Mouse (Mus musculus): ENCODE measurements around the gene Ntmt1. TPM values are rescaled to one million over a fixed set of nuclear protein-coding genes. Genes with fewer than 3 reads are reported as not detected.

Ntmt1 gene
- polyA plus RNA-seq, 1 experiment from 2014 or later, result 108 TPM

DNA sequence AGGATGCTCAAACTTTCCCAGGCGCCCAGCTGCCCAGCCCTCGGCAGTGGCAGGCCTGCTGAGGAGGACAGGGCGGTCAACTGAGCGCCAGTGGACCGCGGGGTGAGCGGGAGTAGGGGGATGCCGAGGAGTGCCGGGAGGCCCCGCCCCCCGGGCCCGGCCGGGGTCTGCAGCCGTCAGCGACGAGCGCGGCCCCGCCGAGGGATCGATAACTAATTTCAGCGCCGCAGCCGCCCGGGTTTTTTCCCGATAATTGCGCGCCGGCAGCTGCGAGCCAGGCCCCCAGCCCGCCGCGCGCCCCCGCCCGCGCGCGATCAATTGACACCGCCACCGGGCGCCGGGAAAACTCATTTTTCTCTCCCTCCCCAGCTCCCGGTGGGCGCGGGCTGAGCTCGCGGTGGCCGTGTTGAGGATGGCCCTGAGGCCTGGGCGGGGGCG, 36.2 kb upstream of the Ntmt1 start:
- Histone ChIP-seq H3K4me1 (replicated peaks) (peaks cover 33% of the 10 kb centered on the region), H3K9ac (replicated peaks) (peak overlapping the region; percentile 71), H3K4me2 (peak overlapping the region; percentile 94), H3K4me3 (replicated peaks) (peak overlapping the region; percentile 51), H3K27ac (peak overlapping the region; percentile 74), H3K27me3 (0 out of 2 replicates have a peak, but pooled peaks cover 7% of the 10 kb centered on the region), H3K36me3 (no peaks in the 10 kb centered on the region), H3K9me3 (no peaks in the 10 kb centered on the region)
- under 1% methylated on average over 50 of the region's 51 CpGs for WGBS
- peak; percentile 42 for ATAC-seq (ENCODE audit: insufficient number of reproducible peaks, insufficient read depth, low FRiP score, low TSS enrichment, low read depth)

DNA sequence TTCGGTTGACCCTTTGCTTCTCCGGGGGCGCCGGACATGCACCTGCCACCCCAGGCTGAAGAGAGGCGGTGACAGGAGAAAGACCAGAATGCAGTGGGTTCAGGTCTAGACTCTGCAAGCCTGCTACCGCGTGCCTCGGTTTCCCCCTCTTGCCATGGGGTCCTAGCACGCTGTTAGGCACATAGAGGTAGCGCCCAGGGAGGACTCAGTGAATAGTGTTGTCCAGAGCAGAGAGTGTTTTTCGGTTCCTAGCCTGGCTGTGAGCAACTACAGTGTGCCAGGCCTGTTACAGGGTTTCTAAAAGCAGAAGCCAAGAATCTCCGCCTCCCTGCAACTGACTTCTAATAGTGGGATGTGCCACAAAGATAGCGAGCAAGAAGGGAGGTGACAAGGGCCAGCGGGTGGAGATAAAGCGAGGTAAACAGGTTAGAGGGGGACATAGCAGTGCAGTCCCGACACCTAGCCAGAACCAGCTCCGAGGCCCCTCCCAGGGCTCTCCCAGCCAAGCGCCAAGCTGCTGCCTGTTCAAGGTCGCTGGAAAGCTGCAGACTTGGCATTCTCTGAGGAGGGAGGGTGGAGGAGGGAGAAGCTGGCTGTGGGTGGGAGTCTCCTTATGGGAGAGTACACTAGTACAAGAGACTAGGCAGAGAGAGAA, 35.7 kb upstream of the Ntmt1 start:
- peak overlapping the region; percentile 94 for H3K4me2 ChIP-seq
- H3K4me1 ChIP-seq (replicated peaks), result peaks cover 33% of the 10 kb centered on the region

DNA sequence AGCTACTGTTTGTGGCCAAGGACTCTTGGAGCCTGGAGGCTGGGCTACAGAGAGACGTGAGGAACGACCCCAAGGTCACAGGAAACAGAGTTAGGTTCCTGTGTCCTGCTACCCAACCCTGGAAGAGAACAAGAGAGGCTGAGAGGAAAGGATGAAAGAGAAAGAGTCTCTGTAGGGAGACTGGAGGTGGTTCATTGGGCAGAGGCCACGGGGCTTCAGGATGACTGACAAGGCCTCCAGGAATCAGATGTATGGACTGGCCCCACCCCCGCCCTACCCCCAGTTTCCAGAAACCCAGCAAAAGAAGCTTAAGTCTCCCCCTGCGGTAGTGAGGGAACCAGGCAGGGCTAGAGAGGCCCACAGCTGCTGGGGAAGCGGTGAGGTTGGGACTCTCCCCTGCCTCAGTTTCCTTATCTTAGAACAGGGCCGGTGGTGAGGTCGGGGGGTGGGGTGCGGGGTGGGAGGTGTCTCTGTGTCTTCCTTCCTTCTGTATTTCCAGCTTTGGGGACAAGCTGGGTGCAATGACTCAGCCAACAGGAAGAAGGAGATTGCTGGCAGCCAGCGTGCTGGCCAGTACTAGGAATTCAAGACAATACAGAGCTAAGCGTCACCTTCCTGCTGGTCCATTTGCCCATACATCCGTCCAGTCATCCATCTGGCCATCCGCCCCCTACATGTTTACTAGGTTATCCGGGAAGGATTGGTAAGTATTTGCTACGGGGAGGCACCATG, 34.9 kb upstream of the Ntmt1 start:
- no peak for ATAC-seq (ENCODE audit: insufficient number of reproducible peaks, insufficient read depth, low FRiP score, low TSS enrichment, low read depth)
- Histone ChIP-seq H3K36me3 (no peaks in the 10 kb centered on the region), H3K27ac (peak overlapping the region; percentile 74; the same call in 1 of the 2 replicates), H3K9me3 (no peaks in the 10 kb centered on the region), H3K4me3 (replicated peaks) (no peak overlapping the region), H3K9ac (replicated peaks) (no peak overlapping the region), H3K4me1 (replicated peaks) (peaks cover 28% of the 10 kb centered on the region), H3K4me2 (peak overlapping the region; percentile 94; the same call in 1 of the 2 replicates), H3K27me3 (0 out of 2 replicates have a peak, but pooled peaks cover 7% of the 10 kb centered on the region)
- WGBS, result 52% methylated on average over 15 of the region's 15 CpGs

More for the DNA sequence above, 35.7 kb upstream of the Ntmt1 start:
- WGBS, result 6% methylated on average over 19 of the region's 19 CpGs
- Histone ChIP-seq H3K27ac (peak overlapping the region; percentile 74), H3K27me3 (0 out of 2 replicates have a peak, but pooled peaks cover 7% of the 10 kb centered on the region), H3K4me3 (replicated peaks) (peak overlapping the region; percentile 51), H3K9ac (replicated peaks) (peak overlapping the region; percentile 71), H3K9me3 (no peaks in the 10 kb centered on the region), H3K36me3 (no peaks in the 10 kb centered on the region)
- ATAC-seq (ENCODE audit: insufficient number of reproducible peaks, insufficient read depth, low FRiP score, low TSS enrichment, low read depth), result peak; percentile 17; the same call in 1 of the 2 replicates

DNA sequence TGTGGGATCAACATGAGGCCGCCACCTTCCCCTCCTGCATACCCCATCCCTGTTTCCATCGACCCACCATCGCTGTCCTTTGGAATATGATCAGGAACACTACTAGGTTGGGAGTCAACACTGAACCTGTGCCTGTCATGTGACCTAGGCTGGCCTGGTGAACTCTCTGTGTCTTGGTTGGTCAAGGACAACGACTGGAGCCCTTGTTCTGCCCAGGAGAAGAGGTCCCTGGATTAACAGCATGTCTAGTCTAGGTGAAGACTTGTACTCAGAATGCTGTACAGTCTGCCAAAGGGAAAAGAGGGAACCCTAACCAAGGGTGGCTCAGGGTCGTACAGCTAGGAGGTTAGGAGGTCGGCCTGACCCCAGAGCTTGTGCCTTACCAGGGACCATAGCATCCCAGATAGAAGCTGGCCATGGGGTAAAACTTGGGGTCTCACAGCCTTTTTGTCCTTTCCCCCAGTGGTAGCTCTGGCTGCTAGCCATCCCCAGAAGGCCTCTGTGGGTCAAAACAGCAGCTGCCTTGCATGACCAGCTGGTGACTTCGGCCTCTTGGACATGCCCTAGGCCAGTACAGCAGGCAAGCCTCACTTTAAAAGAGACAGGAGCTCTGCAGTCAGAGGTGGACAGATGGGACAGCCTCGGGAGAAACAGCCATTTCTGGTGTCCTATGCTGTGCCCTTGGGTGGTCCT, 34.2 kb upstream of the Ntmt1 start:
- Histone ChIP-seq H3K4me3 (replicated peaks) (no peak overlapping the region), H3K4me1 (replicated peaks) (peaks cover 25% of the 10 kb centered on the region), H3K27ac (0 out of 2 replicates have a peak overlapping the region, but pooled peaks have one; percentile 74), H3K36me3 (no peaks in the 10 kb centered on the region), H3K27me3 (0 out of 2 replicates have a peak, but pooled peaks cover 7% of the 10 kb centered on the region), H3K4me2 (no peak overlapping the region), H3K9me3 (no peaks in the 10 kb centered on the region), H3K9ac (replicated peaks) (no peak overlapping the region)
- ATAC-seq (ENCODE audit: insufficient number of reproducible peaks, insufficient read depth, low FRiP score, low TSS enrichment, low read depth), result no peak
- WGBS, result 83% methylated on average over 8 of the region's 8 CpGs

DNA sequence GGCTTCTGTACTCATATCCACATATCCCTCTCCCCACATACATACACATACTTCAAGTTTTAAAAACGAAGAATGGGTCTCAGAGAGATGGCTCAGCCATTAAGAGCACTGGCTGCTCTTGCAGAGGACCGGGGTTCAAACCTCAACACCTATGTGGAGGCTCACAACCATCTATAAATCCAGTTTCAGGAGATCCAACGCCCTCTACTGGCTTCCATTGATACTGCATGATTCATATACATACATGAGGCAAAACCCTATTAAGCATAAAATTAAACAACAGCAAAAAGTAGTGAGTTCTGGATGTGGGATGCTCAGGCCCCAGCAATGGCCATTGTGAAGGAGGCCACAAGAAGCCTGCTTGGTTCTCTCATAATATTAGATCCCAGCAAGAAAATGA, 31.7 kb upstream of the Ntmt1 start:
- no peak overlapping the region for H3K27ac ChIP-seq
- 63% methylated on average over 3 of the region's 3 CpGs for WGBS
- peaks cover 32% of the 10 kb centered on the region for H3K4me1 ChIP-seq (replicated peaks)

DNA sequence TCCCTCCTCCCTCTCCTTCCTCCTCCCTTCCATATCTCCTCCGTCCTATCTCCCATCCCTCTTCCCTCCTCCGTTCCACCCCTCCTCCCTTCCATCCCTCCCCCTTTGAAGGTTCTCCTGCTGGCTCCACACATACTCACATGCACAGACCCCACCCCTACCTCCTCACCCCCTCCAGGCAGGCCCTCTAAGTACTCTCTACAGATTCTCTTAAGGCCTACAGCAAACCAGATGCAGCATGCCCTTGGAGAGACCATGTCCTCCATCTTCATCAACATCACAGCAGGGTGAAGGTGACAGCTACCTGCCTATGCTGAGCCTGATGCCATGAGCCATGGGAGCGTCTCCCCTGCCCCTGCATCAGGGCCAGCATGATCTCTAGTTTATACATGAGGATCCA, 30.4 kb upstream of the Ntmt1 start:
- Histone ChIP-seq H3K9ac (replicated peaks) (no peak overlapping the region), H3K27ac (no peak overlapping the region), H3K9me3 (no peaks in the 10 kb centered on the region), H3K4me2 (no peak overlapping the region), H3K36me3 (no peaks in the 10 kb centered on the region), H3K27me3 (no peaks in the 10 kb centered on the region), H3K4me3 (replicated peaks) (no peak overlapping the region), H3K4me1 (replicated peaks) (peaks cover 19% of the 10 kb centered on the region)
- ATAC-seq (ENCODE audit: insufficient number of reproducible peaks, insufficient read depth, low FRiP score, low TSS enrichment, low read depth), result no peak
- 70% methylated on average over 3 of the region's 3 CpGs for WGBS

More for the DNA sequence above, 31.7 kb upstream of the Ntmt1 start:
- Histone ChIP-seq H3K36me3 (no peaks in the 10 kb centered on the region), H3K9ac (replicated peaks) (no peak overlapping the region), H3K27me3 (0 out of 2 replicates have a peak, but pooled peaks cover 7% of the 10 kb centered on the region), H3K4me2 (no peak overlapping the region), H3K4me3 (replicated peaks) (no peak overlapping the region), H3K9me3 (no peaks in the 10 kb centered on the region)
- ATAC-seq (ENCODE audit: insufficient number of reproducible peaks, insufficient read depth, low FRiP score, low TSS enrichment, low read depth), result no peak

DNA sequence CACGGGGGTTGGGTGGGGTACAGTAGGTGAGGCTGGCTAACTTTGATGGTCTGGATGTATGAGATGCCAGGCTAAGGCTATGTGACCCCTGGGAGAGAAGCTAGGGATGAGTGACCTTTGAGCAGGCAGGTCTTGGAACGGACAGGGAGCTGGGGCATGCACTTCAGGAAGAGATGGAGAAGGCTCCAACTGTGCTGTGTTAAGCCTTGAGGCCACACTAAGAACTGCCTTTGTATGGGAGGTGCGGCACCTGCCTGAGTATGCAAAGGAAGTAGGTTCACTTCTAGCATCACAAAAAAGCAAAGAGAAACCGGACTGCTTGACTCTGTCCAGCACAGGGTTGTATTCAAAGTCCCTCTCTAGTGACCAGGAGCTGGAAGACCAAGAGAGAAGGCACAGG, 29.4 kb upstream of the Ntmt1 start:
- H3K36me3 ChIP-seq, result no peaks in the 10 kb centered on the region
- H3K27ac ChIP-seq, result no peak overlapping the region
- no peak overlapping the region for H3K4me2 ChIP-seq
- 81% methylated on average over 4 of the region's 4 CpGs for WGBS
- 0 out of 2 replicates have a peak overlapping the region, but pooled peaks have one; percentile 8 for H3K9ac ChIP-seq (replicated peaks)
- H3K9me3 ChIP-seq, result no peaks in the 10 kb centered on the region
- no peaks in the 10 kb centered on the region for H3K27me3 ChIP-seq
- H3K4me1 ChIP-seq (replicated peaks), result peaks cover 15% of the 10 kb centered on the region
- ATAC-seq (ENCODE audit: insufficient number of reproducible peaks, insufficient read depth, low FRiP score, low TSS enrichment, low read depth), result no peak
- no peak overlapping the region for H3K4me3 ChIP-seq (replicated peaks)

DNA sequence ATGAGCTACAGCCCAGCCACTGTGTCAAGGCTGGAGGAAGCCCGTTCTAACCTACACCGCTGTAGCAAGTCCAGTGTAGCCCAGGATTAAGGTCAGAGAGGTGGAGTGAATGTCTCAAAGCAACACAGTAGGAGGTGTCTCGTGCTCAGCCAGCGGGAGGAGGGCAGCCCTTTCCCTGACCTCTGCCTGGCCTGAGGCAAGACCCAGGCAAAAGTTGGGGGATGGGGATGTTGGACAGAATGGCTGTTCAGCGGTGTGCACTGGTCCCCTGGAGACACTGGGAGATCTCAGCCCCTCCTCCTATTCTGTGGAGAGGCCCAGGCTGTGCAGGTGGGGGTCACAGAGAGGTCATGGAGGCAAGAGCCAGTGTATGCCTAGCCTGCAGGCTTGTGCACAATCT, 28.4 kb upstream of the Ntmt1 start:
- 5% methylated on average over 5 of the region's 5 CpGs for WGBS

DNA sequence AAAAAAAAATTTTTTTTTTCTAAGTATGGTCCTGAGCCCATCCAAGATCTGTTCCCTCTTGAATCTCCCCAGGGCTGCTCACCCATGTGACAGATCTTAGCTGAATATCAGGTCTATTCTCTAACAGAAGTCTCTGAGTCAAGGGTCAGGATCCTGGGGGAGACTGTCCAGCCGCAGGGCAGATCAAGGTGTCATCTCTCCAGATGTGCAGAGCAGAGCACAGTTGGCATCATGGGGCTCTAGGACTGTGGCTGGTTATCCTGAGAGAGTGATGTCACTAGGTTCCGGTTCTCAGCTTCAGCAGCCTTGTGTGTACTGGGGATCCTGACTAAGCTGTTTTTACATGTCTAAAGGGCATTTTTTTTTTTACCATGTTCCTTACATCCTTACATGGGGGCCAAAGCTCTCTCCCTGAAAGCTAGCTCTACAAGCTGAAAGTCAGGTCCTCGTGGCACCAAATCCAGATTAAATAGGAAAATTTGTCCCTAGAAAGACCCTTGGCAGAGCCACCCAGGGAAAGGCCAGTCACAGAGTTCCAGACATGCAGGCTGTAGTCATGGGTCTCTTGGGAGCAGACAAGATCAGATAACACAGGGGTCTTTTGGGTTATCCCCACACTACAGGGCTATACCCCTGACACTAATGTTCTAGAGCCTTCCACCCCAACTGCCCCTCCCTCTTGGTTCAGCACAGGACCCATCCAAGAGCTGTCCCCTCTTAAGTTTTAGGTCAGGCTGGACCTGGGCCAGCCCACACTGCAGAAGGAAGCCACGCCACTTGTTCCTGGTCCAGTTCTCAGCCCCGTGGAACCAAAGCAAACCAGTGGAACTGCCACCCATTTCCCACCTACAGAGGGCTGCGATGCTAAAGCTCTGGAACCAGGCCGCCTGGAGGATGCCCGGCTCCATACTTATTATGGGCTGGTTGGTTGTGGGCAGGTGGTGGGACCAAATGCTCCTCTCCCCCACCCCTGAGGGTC, 25.0 kb upstream of the Ntmt1 start:
- Histone ChIP-seq H3K4me3 (replicated peaks) (no peak overlapping the region), H3K36me3 (no peaks in the 10 kb centered on the region), H3K27ac (peak overlapping the region; percentile 82), H3K27me3 (no peaks in the 10 kb centered on the region), H3K9ac (replicated peaks) (peak overlapping the region; percentile 44), H3K4me1 (replicated peaks) (peaks cover 41% of the 10 kb centered on the region), H3K9me3 (no peaks in the 10 kb centered on the region), H3K4me2 (peak overlapping the region; percentile 60)
- WGBS, result 75% methylated on average over 8 of the region's 8 CpGs
- no peak for ATAC-seq (ENCODE audit: insufficient number of reproducible peaks, insufficient read depth, low FRiP score, low TSS enrichment, low read depth)

More for the DNA sequence above, 28.4 kb upstream of the Ntmt1 start:
- Histone ChIP-seq H3K4me1 (replicated peaks) (peaks cover 21% of the 10 kb centered on the region), H3K9me3 (no peaks in the 10 kb centered on the region), H3K9ac (replicated peaks) (no peak overlapping the region), H3K4me2 (no peak overlapping the region), H3K27me3 (no peaks in the 10 kb centered on the region), H3K36me3 (no peaks in the 10 kb centered on the region), H3K4me3 (replicated peaks) (no peak overlapping the region), H3K27ac (peak overlapping the region; percentile 53; the same call in 1 of the 2 replicates)
- ATAC-seq (ENCODE audit: insufficient number of reproducible peaks, insufficient read depth, low FRiP score, low TSS enrichment, low read depth), result no peak

DNA sequence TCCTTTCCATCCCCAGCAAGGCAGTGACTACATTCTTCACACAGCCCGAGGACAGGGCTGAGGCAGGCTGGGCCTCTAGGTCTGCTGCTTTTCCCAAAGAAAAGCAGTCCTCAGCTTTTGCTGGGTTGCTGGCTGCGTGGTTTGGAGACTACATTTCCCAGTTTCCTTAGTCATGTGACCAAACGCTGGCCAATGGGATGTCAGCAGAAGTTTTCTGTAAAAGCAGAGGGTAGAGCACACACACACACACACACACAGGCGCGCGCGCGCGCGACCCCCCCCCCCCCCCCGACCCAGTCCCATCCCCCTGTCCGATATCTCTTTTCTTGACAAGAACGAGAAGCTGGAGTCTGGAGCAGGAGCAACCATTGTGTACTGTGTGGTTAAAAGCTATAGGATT, 24.3 kb upstream of the Ntmt1 start:
- peak overlapping the region; percentile 19; the same call in 1 of the 2 replicates for H3K4me3 ChIP-seq (replicated peaks)
- peak overlapping the region; percentile 82 for H3K27ac ChIP-seq
- H3K9me3 ChIP-seq, result no peaks in the 10 kb centered on the region
- peak; percentile 44; the same call in 1 of the 2 replicates for ATAC-seq (ENCODE audit: insufficient number of reproducible peaks, insufficient read depth, low FRiP score, low TSS enrichment, low read depth)
- H3K36me3 ChIP-seq, result no peaks in the 10 kb centered on the region
- no peaks in the 10 kb centered on the region for H3K27me3 ChIP-seq
- peaks cover 44% of the 10 kb centered on the region for H3K4me1 ChIP-seq (replicated peaks)
- H3K4me2 ChIP-seq, result peak overlapping the region; percentile 60
- WGBS, result under 1% methylated on average over 11 of the region's 13 CpGs
- peak overlapping the region; percentile 44; the same call in 1 of the 2 replicates for H3K9ac ChIP-seq (replicated peaks)
